Mouse (Mus musculus) heart, adult 2 months (tissue): ENCODE measurements at regions not wholly inside any gene's neighbourhood (a gene's known extent, or its start where the extent isn't known, plus 50 kb on each side); places are given as distances from the start of the nearest gene placed in this dataset.

Source experiments
- DNase-seq, 2 experiments: peaks; one replicate each; pipeline ENCODE4 v3.0.0; 2021
- H3K27ac ChIP-seq: fragments of 200-600 bp; 2 replicates; pipeline ENCODE4 v1.8.1; 2022
- H3K27me3 ChIP-seq: fragments of 200-500 bp; 2 replicates; pipeline ENCODE4 v1.6.1; 2012; ENCODE audit warnings: mild to moderate bottlenecking, low read length, inconsistent platforms, mixed read lengths; ENCODE audit not compliant: control insufficient read depth, insufficient read depth
- H3K36me3 ChIP-seq: fragments of 200-500 bp; 2 replicates; pipeline ENCODE4 v1.6.1; 2012; ENCODE audit warnings: low read length, inconsistent platforms; ENCODE audit not compliant: control insufficient read depth, insufficient read depth
- H3K4me1 ChIP-seq: fragments of 200-500 bp; 2 replicates; pipeline ENCODE4 v1.6.1; 2011; ENCODE audit warnings: low read length; ENCODE audit not compliant: control insufficient read depth, insufficient read depth
- H3K4me3 ChIP-seq: fragments of 200-600 bp; 2 replicates; pipeline ENCODE4 v1.8.1; 2022
- H3K79me2 ChIP-seq: fragments of 200-500 bp; replicated peaks from 2 replicates; pipeline ENCODE4 v1.6.1; 2012; ENCODE audit warnings: mild to moderate bottlenecking, inconsistent platforms, low read length, moderate library complexity, mixed read lengths; ENCODE audit not compliant: control insufficient read depth, insufficient read depth
- H3K9ac ChIP-seq: fragments of 200-500 bp; 2 replicates; pipeline ENCODE4 v1.6.1; 2012; ENCODE audit warnings: low read depth, mild to moderate bottlenecking, control low read depth, inconsistent platforms, low read length, mixed read lengths
- CTCF ChIP-seq: fragments of 200-600 bp; IDR thresholded peaks from 2 replicates; pipeline ENCODE4 v1.8.1; 2022; ENCODE audit warnings: antibody characterized with exemption, mild to moderate bottlenecking, moderate library complexity
- EP300 ChIP-seq: fragments of 200-500 bp; IDR thresholded peaks from 2 replicates; pipeline ENCODE4 v1.6.1; 2011; ENCODE audit warnings: low read depth, low read length, control low read depth; ENCODE audit not compliant: insufficient read depth
- POLR2A ChIP-seq: fragments of 200-500 bp; IDR thresholded peaks from 2 replicates; pipeline ENCODE4 v1.6.1; 2011; ENCODE audit warnings: mild to moderate bottlenecking, low read depth, low read length, control low read depth; ENCODE audit not compliant: insufficient read depth
- WGBS: fragments of 180-500 bp; shearing (Covaris S2); methylation state at CpG from one replicate; pipeline ENCODE4 v1.1.7; 2018; 5-methylcytosine and 5-hydroxymethylcytosine counted together
- intact Hi-C: fragments of 180-260 bp; cut with DNase I; formaldehyde crosslinking; loops from one replicate; pipeline ENCODE4 v1.15.1; 2025

GRCm38 (mm10) chr16:42782091-42782679 is 93.5 kb upstream of the Zbtb20 start:
- Histone ChIP-seq H3K36me3 (no peaks in the 10 kb centered on the region), H3K4me1 (peaks cover 3% of the 10 kb centered on the region; the same call in 1 of the 2 replicates), H3K79me2 (no peaks in the 10 kb centered on the region), H3K27ac (no peak overlapping the region), H3K27me3 (no peaks in the 10 kb centered on the region), H3K9ac (no peak overlapping the region), H3K4me3 (no peak overlapping the region)
- intact Hi-C loops = loop anchor here (2.0 to 5.0 kb wide), 3 partner anchors 505 to 610 kb away; no protein-coding TSS in a partner anchor
- DNase-seq = peak in 1 of 2 experiments; percentile 20
- 2% methylated on average over 5 of the region's 5 CpGs for WGBS
- TF ChIP-seq CTCF (peak; percentile 82), EP300 (no peak)

- intact Hi-C loops = loop anchor here (2.0 to 5.0 kb wide), 3 partner anchors 505 to 609 kb away; no protein-coding TSS in a partner anchor
- no peak overlapping the region for H3K27ac ChIP-seq
- 14% methylated on average over 12 of the region's 12 CpGs for WGBS
- H3K27me3 ChIP-seq = no peaks in the 10 kb centered on the region
- no peaks in the 10 kb centered on the region for H3K36me3 ChIP-seq
- no peak overlapping the region for H3K9ac ChIP-seq
- H3K4me1 ChIP-seq = peaks cover 3% of the 10 kb centered on the region; the same call in 1 of the 2 replicates
- TF ChIP-seq EP300 = no peak
- TF ChIP-seq CTCF = no peak
- no peak for TF ChIP-seq POLR2A
- no peaks in the 10 kb centered on the region for H3K79me2 ChIP-seq
- no peak overlapping the region for H3K4me3 ChIP-seq
- DNase-seq = no peak
Observed at GRCm38 (mm10) chr16:42781096-42782071, 94.3 kb upstream of the Zbtb20 start.

- Histone ChIP-seq H3K4me3 (no peak overlapping the region), H3K27ac (no peak overlapping the region), H3K79me2 (no peaks in the 10 kb centered on the region), H3K36me3 (no peaks in the 10 kb centered on the region), H3K9ac (no peak overlapping the region), H3K27me3 (no peaks in the 10 kb centered on the region), H3K4me1 (peaks cover 3% of the 10 kb centered on the region; the same call in 1 of the 2 replicates)
- no peak for DNase-seq
- TF ChIP-seq EP300 = no peak
- no peak for TF ChIP-seq CTCF
- no peak for TF ChIP-seq POLR2A
- intact Hi-C loops = loop anchor here (5.0 kb wide), 1 partner anchor 608 kb away; no protein-coding TSS in a partner anchor
- 60% methylated on average over 3 of the region's 3 CpGs for WGBS
Observed at GRCm38 (mm10) chr16:42779957-42780356, 95.7 kb upstream of the Zbtb20 start.

- no peaks in the 10 kb centered on the region for H3K36me3 ChIP-seq
- TF ChIP-seq POLR2A = no peak
- no peak for TF ChIP-seq CTCF
- TF ChIP-seq EP300 = no peak
- no peaks in the 10 kb centered on the region for H3K4me1 ChIP-seq
- H3K4me3 ChIP-seq = no peak overlapping the region
- H3K27ac ChIP-seq = no peak overlapping the region
- no peaks in the 10 kb centered on the region for H3K79me2 ChIP-seq
- 45% methylated on average over 2 of the region's 2 CpGs for WGBS
- H3K27me3 ChIP-seq = no peaks in the 10 kb centered on the region
- no peak overlapping the region for H3K9ac ChIP-seq
- DNase-seq = no peak
- intact Hi-C loops = no loop called here
Observed at GRCm38 (mm10) chr16:42772640-42773039, 103.0 kb upstream of the Zbtb20 start.

- Histone ChIP-seq H3K4me1 (no peaks in the 10 kb centered on the region), H3K4me3 (no peak overlapping the region), H3K36me3 (no peaks in the 10 kb centered on the region), H3K27me3 (no peaks in the 10 kb centered on the region), H3K9ac (no peak overlapping the region), H3K79me2 (no peaks in the 10 kb centered on the region), H3K27ac (no peak overlapping the region)
- TF ChIP-seq CTCF (no peak), POLR2A (no peak), EP300 (no peak)
- no peak for DNase-seq
- 70% methylated on average over 1 of the region's 1 CpGs for WGBS
- intact Hi-C loops = no loop called here
Observed at GRCm38 (mm10) chr16:42770199-42770598, 105.5 kb upstream of the Zbtb20 start.
